Mouse (Mus musculus): ENCODE data around the gene Rngtt. TPM values are rescaled to one million over a fixed set of nuclear protein-coding genes. Genes with fewer than 3 reads are reported as not detected.
"Not testable (repeated sequence)": the region's sequence is repeated elsewhere in the genome, so short reads cannot be mapped to it uniquely, and the experiment has no call there.

Rngtt gene
- polyA plus RNA-seq, 1 experiment from 2014 or later: 22.9 TPM

DNA sequence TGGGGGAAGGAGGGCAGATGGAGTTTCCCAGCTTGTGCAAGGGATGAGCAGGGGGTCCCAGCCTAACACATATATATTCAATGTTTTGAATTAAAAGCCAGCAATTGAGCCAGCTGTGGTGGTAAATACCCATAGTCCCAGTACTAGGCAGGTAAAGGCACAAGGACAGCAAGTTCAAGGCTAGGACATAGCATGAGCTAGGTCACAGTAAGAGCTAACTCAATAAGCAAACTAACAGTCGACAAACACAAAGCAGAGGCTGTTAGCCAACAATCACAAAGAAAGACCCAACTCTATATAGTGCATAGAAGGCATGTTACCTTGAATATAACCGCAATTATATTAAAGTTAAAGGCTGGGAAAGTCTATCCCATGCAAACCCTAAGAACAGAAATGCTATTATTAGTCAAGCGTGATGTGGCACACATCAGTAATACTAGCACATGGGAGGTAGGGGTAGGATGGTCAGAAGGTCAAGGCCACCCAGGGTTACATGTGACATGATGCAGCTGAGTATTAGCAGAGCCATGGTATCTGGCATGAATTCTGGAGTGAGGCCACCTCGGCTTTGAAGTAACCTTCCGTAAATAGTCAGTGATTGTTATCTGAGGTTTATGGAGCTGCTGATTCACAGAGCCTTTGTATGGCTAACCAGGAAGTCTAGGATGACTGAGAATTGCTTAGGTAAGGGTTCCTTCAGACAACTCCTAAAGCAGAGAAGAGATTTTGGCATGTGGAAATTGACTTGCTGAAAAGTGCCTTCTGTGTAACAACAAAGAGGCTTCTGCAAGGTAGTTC lies 25.8 kb upstream of the Rngtt start:
- H3K36me3 ChIP-seq (ENCODE audit: control insufficient read depth, insufficient read depth, low read length): no peaks in the 10 kb centered on the region
- H3K27me3 ChIP-seq (ENCODE audit: control insufficient read depth, insufficient read depth, low read depth, low read length): no peaks in the 10 kb centered on the region
- no peak overlapping the region for H3K27ac ChIP-seq (ENCODE audit: low read length)
- no peaks in the 10 kb centered on the region for H3K4me1 ChIP-seq (ENCODE audit: control insufficient read depth, insufficient read depth, low read length)
- 92% methylated on average over 5 of the region's 5 CpGs for WGBS
- no peak overlapping the region for H3K4me2 ChIP-seq (ENCODE audit: low read length)
- H3K9ac ChIP-seq (ENCODE audit: low read depth, low read length): no peak overlapping the region
- no peak for ATAC-seq
- no peaks in the 10 kb centered on the region for H3K9me3 ChIP-seq (replicated peaks; ENCODE audit: control insufficient read depth, low read length, poor library complexity, severe bottlenecking)
- H3K4me3 ChIP-seq (ENCODE audit: low read depth, low read length): no peak overlapping the region

DNA sequence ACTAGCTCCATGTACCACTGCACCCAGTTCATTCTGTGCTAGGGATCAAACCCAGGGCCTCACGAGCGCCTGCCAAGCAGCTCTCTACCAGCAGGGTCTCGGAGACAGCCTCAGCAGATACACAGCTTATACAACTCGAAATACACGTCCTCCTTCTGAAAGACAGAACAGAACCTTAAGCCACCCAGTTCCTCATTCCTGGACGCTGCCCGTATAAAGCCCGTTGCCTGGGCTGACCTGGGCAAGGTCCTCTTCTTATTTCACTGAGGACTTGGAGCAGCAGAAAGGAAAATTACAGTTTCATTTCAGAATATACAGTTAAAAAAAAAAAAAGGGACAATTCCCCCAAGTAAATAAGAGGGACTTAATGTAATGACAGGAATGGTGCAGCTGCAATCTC lies 24.7 kb upstream of the Rngtt start:
- H3K36me3 ChIP-seq (ENCODE audit: control insufficient read depth, insufficient read depth, low read length): no peaks in the 10 kb centered on the region
- no peak overlapping the region for H3K27ac ChIP-seq (ENCODE audit: low read length)
- H3K9me3 ChIP-seq (replicated peaks; ENCODE audit: control insufficient read depth, low read length, poor library complexity, severe bottlenecking): no peaks in the 10 kb centered on the region
- H3K4me1 ChIP-seq (ENCODE audit: control insufficient read depth, insufficient read depth, low read length): no peaks in the 10 kb centered on the region
- no peaks in the 10 kb centered on the region for H3K27me3 ChIP-seq (ENCODE audit: control insufficient read depth, insufficient read depth, low read depth, low read length)
- no peak for ATAC-seq
- no peak overlapping the region for H3K4me2 ChIP-seq (ENCODE audit: low read length)
- no peak overlapping the region for H3K9ac ChIP-seq (ENCODE audit: low read depth, low read length)
- WGBS: 86% methylated on average over 8 of the region's 8 CpGs
- H3K4me3 ChIP-seq (ENCODE audit: low read depth, low read length): no peak overlapping the region

DNA sequence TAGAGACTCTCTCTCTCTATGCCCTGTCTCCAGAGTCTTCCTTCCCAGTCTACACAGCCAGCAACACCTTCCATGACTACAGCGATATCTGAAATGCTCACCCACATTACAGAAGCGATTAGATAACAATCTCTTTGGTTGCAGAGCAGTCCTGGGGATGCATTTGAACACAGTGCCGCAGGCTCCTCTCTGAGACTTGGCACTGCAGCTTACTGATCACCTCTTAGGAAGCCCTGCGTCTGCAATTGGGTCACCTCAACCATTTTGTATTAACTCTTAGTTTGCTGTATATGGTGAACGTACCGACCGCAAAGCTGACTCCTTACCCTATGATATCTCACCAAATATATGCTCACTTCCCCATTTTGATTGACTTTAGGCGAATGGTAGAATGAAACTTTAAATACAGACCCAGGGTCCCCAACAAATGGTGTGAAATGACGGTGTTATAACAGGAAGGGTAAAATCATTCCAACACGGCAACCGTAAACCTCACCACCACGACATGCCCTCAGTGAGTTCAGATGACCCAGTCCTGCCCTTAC lies 20.9 kb upstream of the Rngtt start:
- no peak overlapping the region for H3K4me2 ChIP-seq (ENCODE audit: low read length)
- no peaks in the 10 kb centered on the region for H3K9me3 ChIP-seq (replicated peaks; ENCODE audit: control insufficient read depth, low read length, poor library complexity, severe bottlenecking)
- H3K4me1 ChIP-seq (ENCODE audit: control insufficient read depth, insufficient read depth, low read length): no peaks in the 10 kb centered on the region
- no peak overlapping the region for H3K9ac ChIP-seq (ENCODE audit: low read depth, low read length)
- WGBS: 89% methylated on average over 12 of the region's 12 CpGs
- no peaks in the 10 kb centered on the region for H3K36me3 ChIP-seq (ENCODE audit: control insufficient read depth, insufficient read depth, low read length)
- H3K27me3 ChIP-seq (ENCODE audit: control insufficient read depth, insufficient read depth, low read depth, low read length): no peaks in the 10 kb centered on the region
- no peak overlapping the region for H3K27ac ChIP-seq (ENCODE audit: low read length)
- H3K4me3 ChIP-seq (ENCODE audit: low read depth, low read length): no peak overlapping the region
- no peak for ATAC-seq

DNA sequence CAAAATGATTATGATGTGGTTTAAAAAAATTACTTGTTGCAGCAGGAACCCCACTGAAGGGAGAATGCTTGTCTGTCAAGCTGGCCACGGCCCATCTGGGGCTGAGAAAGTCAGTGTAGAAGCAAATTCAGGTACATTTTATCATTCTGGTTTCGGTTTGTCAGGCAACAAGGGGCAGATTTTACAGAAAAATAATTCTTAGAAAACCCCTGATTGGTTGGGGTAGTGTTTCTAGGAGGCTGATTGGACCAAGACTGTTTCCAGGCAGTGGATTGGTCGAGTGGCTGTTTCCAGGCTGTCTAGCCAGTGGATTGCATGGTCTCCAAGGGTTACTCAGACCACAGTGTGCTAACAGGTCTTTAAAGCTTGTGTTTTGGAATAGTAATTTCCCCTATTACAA lies 20.1 kb upstream of the Rngtt start, which contains the start of gene Pnrc1:
Gene Pnrc1 (minus strand): TSS at position 162 of the 400 bp plus-strand sequence.
- 62% methylated on average over 3 of the region's 3 CpGs for WGBS
- ATAC-seq: peak; percentile 87
- no peak within 1 kb of the TSS for H3K27ac ChIP-seq (ENCODE audit: low read length)

DNA sequence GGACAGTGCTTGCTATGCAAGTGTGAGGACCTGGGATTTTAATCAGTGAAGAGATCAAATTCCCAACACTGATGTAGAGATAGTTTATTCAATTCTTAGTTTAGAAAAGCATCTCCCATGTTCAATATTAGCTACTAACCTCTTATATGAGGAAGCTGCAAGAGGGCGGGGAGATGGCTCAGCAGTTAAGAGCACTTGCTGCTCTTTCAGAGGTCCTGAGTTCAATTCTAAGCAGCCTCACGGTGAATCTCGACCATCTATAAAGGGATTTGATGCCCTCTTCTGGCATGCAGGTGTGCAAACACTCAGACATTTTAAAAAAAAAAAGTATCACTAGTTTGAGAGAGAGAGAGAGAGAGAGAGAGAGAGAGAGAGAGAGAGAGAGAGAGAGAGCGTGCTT lies 19.2 kb upstream of the Rngtt start:
- no peak for ATAC-seq
- WGBS: 67% methylated on average over 4 of the region's 4 CpGs
- Histone ChIP-seq H3K27ac (ENCODE audit: low read length) (no peak overlapping the region), H3K36me3 (ENCODE audit: control insufficient read depth, insufficient read depth, low read length) (no peaks in the 10 kb centered on the region), H3K9ac (ENCODE audit: low read depth, low read length) (no peak overlapping the region), H3K27me3 (ENCODE audit: control insufficient read depth, insufficient read depth, low read depth, low read length) (no peaks in the 10 kb centered on the region), H3K4me3 (ENCODE audit: low read depth, low read length) (no peak overlapping the region), H3K4me1 (ENCODE audit: control insufficient read depth, insufficient read depth, low read length) (no peaks in the 10 kb centered on the region), H3K4me2 (ENCODE audit: low read length) (no peak overlapping the region), H3K9me3 (replicated peaks; ENCODE audit: control insufficient read depth, low read length, poor library complexity, severe bottlenecking) (no peaks in the 10 kb centered on the region)

More for the DNA sequence above, 20.1 kb upstream of the Rngtt start, which contains the start of gene Pnrc1:
- Histone ChIP-seq H3K27me3 (ENCODE audit: control insufficient read depth, insufficient read depth, low read depth, low read length) (no peaks in the 10 kb centered on the region), H3K9me3 (replicated peaks; ENCODE audit: control insufficient read depth, low read length, poor library complexity, severe bottlenecking) (no peaks in the 10 kb centered on the region), H3K4me3 (ENCODE audit: low read depth, low read length) (no peak within 1 kb of the TSS), H3K36me3 (ENCODE audit: control insufficient read depth, insufficient read depth, low read length) (no peaks in the 10 kb centered on the region), H3K4me2 (ENCODE audit: low read length) (no peak within 1 kb of the TSS), H3K9ac (ENCODE audit: low read depth, low read length) (no peak within 1 kb of the TSS), H3K4me1 (ENCODE audit: control insufficient read depth, insufficient read depth, low read length) (no peaks in the 10 kb centered on the region)

DNA sequence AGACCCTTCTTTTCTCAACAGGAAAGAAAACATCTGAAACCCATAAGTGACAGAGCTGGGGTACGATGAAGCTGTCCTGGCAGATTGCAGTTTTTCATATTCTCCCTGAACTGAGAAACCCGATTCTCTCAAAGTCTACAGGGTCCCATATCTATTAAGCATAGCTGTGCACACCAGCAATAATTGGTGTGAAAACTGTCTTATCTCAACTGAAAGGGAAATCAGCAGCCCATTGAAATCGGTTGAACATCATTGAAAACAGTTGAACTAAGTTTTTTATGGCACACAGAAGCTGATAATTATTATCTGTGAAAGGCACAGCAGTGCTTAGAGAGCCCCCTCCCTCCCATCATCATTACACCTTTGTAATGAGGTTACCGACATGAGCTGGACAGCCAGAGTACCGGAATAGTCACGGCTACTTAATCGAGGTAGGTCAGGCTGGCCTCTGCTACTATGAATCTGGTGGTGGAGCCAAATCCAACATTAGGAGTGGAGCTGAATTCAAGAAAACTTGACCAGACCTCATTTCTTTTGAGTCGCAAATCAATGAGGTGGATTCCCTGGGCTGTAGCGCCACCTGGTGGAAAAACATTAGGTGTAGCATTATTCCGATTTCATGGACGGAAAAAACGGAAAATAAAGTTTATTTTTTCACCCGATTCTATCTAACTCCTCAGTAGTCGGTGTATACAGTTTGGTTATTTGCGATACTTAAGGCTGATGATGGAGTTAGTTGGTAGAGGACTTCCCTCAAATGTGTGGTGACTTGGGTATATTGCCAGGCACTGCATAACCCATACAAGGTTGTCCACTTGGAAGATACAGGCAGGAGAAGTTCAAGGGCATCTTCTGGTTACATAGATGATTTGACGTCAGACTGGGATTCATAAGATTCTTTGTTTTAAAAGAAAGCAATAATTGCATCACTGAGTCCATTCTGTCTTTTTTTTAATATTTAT lies 17.4 kb upstream of the Rngtt start:
- ATAC-seq: no peak

DNA sequence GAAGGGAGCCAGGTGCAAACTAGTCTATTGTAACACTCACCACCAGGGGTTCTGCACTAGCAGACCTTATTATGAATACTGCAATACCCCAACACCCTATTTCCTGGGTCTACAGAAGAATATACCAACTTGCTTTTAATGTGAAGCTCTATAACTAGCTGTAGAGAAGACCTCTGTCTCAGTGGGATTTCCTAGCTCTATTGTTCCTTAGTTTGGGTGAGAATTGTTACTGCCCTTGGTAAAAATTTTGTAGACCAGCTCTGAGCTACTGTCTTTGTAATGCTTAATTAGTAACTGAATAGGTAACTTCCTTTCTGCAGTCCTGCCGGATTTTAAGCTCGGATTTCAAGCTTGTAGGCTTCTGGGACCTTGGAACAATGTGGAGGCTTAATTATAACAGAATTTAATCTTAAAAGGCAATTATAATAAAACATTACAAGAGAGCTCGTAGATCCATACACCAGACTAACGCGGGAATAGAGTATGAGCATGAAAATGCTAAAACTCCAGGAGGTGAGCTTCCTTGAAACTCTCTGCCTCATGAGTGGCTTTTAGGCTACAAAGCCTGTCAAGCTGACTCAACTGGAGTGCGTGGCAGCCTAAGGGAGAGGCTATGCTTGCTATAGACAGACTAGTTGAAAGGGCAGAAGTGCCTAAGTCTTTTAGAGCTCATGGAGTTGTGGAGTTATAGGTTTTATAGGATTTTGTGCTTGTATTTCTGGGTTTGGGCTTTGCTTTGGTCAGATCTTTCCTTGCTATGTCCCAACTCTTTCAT lies 9.0 kb upstream of the Rngtt start:
- 64% methylated on average over 6 of the region's 6 CpGs for WGBS
- not testable (repeated sequence) for H3K4me3 ChIP-seq (ENCODE audit: low read depth, low read length); H3K27me3 ChIP-seq (ENCODE audit: control insufficient read depth, insufficient read depth, low read depth, low read length); ATAC-seq; H3K4me1 ChIP-seq (ENCODE audit: control insufficient read depth, insufficient read depth, low read length); H3K4me2 ChIP-seq (ENCODE audit: low read length); H3K27ac ChIP-seq (ENCODE audit: low read length); H3K9ac ChIP-seq (ENCODE audit: low read depth, low read length); H3K36me3 ChIP-seq (ENCODE audit: control insufficient read depth, insufficient read depth, low read length); H3K9me3 ChIP-seq (replicated peaks; ENCODE audit: control insufficient read depth, low read length, poor library complexity, severe bottlenecking)

More for the DNA sequence above, 17.4 kb upstream of the Rngtt start:
- no peak overlapping the region for H3K4me2 ChIP-seq (ENCODE audit: low read length)
- no peak overlapping the region for H3K27ac ChIP-seq (ENCODE audit: low read length)
- WGBS: 23% methylated on average over 16 of the region's 16 CpGs
- H3K4me3 ChIP-seq (ENCODE audit: low read depth, low read length): no peak overlapping the region
- H3K27me3 ChIP-seq (ENCODE audit: control insufficient read depth, insufficient read depth, low read depth, low read length): no peaks in the 10 kb centered on the region
- H3K9ac ChIP-seq (ENCODE audit: low read depth, low read length): no peak overlapping the region
- no peaks in the 10 kb centered on the region for H3K9me3 ChIP-seq (replicated peaks; ENCODE audit: control insufficient read depth, low read length, poor library complexity, severe bottlenecking)
- no peaks in the 10 kb centered on the region for H3K36me3 ChIP-seq (ENCODE audit: control insufficient read depth, insufficient read depth, low read length)
- H3K4me1 ChIP-seq (ENCODE audit: control insufficient read depth, insufficient read depth, low read length): no peaks in the 10 kb centered on the region

DNA sequence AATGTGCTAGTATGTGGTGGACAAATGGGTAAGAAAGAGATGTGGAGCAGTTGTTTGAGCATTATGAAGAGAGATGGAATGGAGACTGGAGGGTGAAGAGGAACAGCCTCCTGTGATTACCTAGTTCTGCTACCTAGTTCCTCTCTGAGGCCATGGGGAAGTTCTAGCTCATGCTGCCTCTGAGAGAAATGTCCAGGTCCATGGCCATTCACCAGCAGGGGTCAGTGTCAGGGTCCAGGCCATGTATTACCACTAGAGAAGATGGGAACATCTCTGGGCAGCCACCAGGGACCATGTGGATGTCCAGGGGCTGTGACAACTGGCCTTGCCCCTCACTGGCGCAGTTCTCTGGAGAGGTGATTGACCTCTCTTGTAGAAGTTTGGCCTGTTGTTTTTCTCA lies 7.1 kb upstream of the Rngtt start:
- Histone ChIP-seq H3K27me3 (ENCODE audit: control insufficient read depth, insufficient read depth, low read depth, low read length) (no peaks in the 10 kb centered on the region), H3K9ac (ENCODE audit: low read depth, low read length) (no peak overlapping the region), H3K4me1 (ENCODE audit: control insufficient read depth, insufficient read depth, low read length) (no peaks in the 10 kb centered on the region), H3K36me3 (ENCODE audit: control insufficient read depth, insufficient read depth, low read length) (no peaks in the 10 kb centered on the region), H3K4me3 (ENCODE audit: low read depth, low read length) (no peak overlapping the region), H3K4me2 (ENCODE audit: low read length) (no peak overlapping the region), H3K9me3 (replicated peaks; ENCODE audit: control insufficient read depth, low read length, poor library complexity, severe bottlenecking) (no peaks in the 10 kb centered on the region), H3K27ac (ENCODE audit: low read length) (no peak overlapping the region)
- no peak for ATAC-seq
- 92% methylated on average over 1 of the region's 1 CpGs for WGBS
